Mouse (Mus musculus): ENCODE results near the gene Tbc1d16. TPM values are rescaled to one million over a fixed set of nuclear protein-coding genes. Genes with fewer than 3 reads are reported as not detected.

The Tbc1d16 gene
- polyA plus RNA-seq, 1 experiment, result 1.2 TPM

GRCm38 (mm10) chr11:119155638-119156480, 72.4 kb downstream of the Tbc1d16 start:
- Histone ChIP-seq H3K4me3 (replicated peaks; ENCODE audit: control insufficient read depth, low read depth, low read length) (no peak overlapping the region), H3K27ac (ENCODE audit: control insufficient read depth, insufficient read depth, low read depth, low read length, poor library complexity) (no peak overlapping the region), H3K4me1 (ENCODE audit: control insufficient read depth, insufficient read depth, low read length) (peaks cover 1% of the 10 kb centered on the region)
- TF ChIP-seq POLR2A (IDR thresholded peaks at IDR 0.05; ENCODE audit: borderline replicate concordance, control insufficient read depth, low read depth, low read length), result no peak
- TF ChIP-seq CTCF (IDR thresholded peaks at IDR 0.05; ENCODE audit: control insufficient read depth, insufficient read depth, low read length), result no peak
- 85% methylated on average over 30 of the region's 30 CpGs for WGBS

GRCm38 (mm10) chr11:119152321-119152831, 75.9 kb downstream of the Tbc1d16 start:
- WGBS, result 79% methylated on average over 14 of the region's 14 CpGs
- TF ChIP-seq POLR2A (IDR thresholded peaks at IDR 0.05; ENCODE audit: borderline replicate concordance, control insufficient read depth, low read depth, low read length) (no peak), CTCF (IDR thresholded peaks at IDR 0.05; ENCODE audit: control insufficient read depth, insufficient read depth, low read length) (no peak)
- peaks cover 2% of the 10 kb centered on the region; the same call in 1 of the 2 replicates for H3K4me1 ChIP-seq (ENCODE audit: control insufficient read depth, insufficient read depth, low read length)
- no peak overlapping the region for H3K27ac ChIP-seq (ENCODE audit: control insufficient read depth, insufficient read depth, low read depth, low read length, poor library complexity)
- no peak overlapping the region for H3K4me3 ChIP-seq (replicated peaks; ENCODE audit: control insufficient read depth, low read depth, low read length)

- 84% methylated on average over 10 of the region's 10 CpGs for WGBS
Observed at GRCm38 (mm10) chr11:119151073-119151607, 77.2 kb downstream of the Tbc1d16 start.

GRCm38 (mm10) chr11:119150442-119150841, 77.9 kb downstream of the Tbc1d16 start:
- no peak for TF ChIP-seq CTCF (IDR thresholded peaks at IDR 0.05; ENCODE audit: control insufficient read depth, insufficient read depth, low read length)
- no peak for TF ChIP-seq POLR2A (IDR thresholded peaks at IDR 0.05; ENCODE audit: borderline replicate concordance, control insufficient read depth, low read depth, low read length)
- Histone ChIP-seq H3K4me3 (replicated peaks; ENCODE audit: control insufficient read depth, low read depth, low read length) (no peak overlapping the region), H3K4me1 (ENCODE audit: control insufficient read depth, insufficient read depth, low read length) (peaks cover 4% of the 10 kb centered on the region; the same call in 1 of the 2 replicates), H3K27ac (ENCODE audit: control insufficient read depth, insufficient read depth, low read depth, low read length, poor library complexity) (no peak overlapping the region)
- WGBS, result 76% methylated on average over 10 of the region's 10 CpGs

More at GRCm38 (mm10) chr11:119151073-119151607, 77.2 kb downstream of the Tbc1d16 start:
- Histone ChIP-seq H3K4me3 (replicated peaks; ENCODE audit: control insufficient read depth, low read depth, low read length) (no peak overlapping the region), H3K27ac (ENCODE audit: control insufficient read depth, insufficient read depth, low read depth, low read length, poor library complexity) (no peak overlapping the region), H3K4me1 (ENCODE audit: control insufficient read depth, insufficient read depth, low read length) (peaks cover 2% of the 10 kb centered on the region; the same call in 1 of the 2 replicates)
- TF ChIP-seq CTCF (IDR thresholded peaks at IDR 0.05; ENCODE audit: control insufficient read depth, insufficient read depth, low read length), result no peak
- TF ChIP-seq POLR2A (IDR thresholded peaks at IDR 0.05; ENCODE audit: borderline replicate concordance, control insufficient read depth, low read depth, low read length), result no peak

- TF ChIP-seq POLR2A (IDR thresholded peaks at IDR 0.05; ENCODE audit: borderline replicate concordance, control insufficient read depth, low read depth, low read length), result no peak
- no peak for TF ChIP-seq CTCF (IDR thresholded peaks at IDR 0.05; ENCODE audit: control insufficient read depth, insufficient read depth, low read length)
- 92% methylated on average over 13 of the region's 13 CpGs for WGBS
- Histone ChIP-seq H3K4me1 (ENCODE audit: control insufficient read depth, insufficient read depth, low read length) (peaks cover 4% of the 10 kb centered on the region; the same call in 1 of the 2 replicates), H3K27ac (ENCODE audit: control insufficient read depth, insufficient read depth, low read depth, low read length, poor library complexity) (no peak overlapping the region), H3K4me3 (replicated peaks; ENCODE audit: control insufficient read depth, low read depth, low read length) (no peak overlapping the region)
Observed at GRCm38 (mm10) chr11:119148829-119149228, 79.5 kb downstream of the Tbc1d16 start.

GRCm38 (mm10) chr11:119147153-119147552, 81.1 kb downstream of the Tbc1d16 start:
- H3K4me3 ChIP-seq (replicated peaks; ENCODE audit: control insufficient read depth, low read depth, low read length), result no peak overlapping the region
- H3K4me1 ChIP-seq (ENCODE audit: control insufficient read depth, insufficient read depth, low read length), result peaks cover 4% of the 10 kb centered on the region; the same call in 1 of the 2 replicates
- TF ChIP-seq POLR2A (IDR thresholded peaks at IDR 0.05; ENCODE audit: borderline replicate concordance, control insufficient read depth, low read depth, low read length) (no peak), CTCF (IDR thresholded peaks at IDR 0.05; ENCODE audit: control insufficient read depth, insufficient read depth, low read length) (no peak)
- 80% methylated on average over 8 of the region's 8 CpGs for WGBS
- no peak overlapping the region for H3K27ac ChIP-seq (ENCODE audit: control insufficient read depth, insufficient read depth, low read depth, low read length, poor library complexity)

- WGBS, result 65% methylated on average over 12 of the region's 12 CpGs
- peaks cover 3% of the 10 kb centered on the region; the same call in 1 of the 2 replicates for H3K4me1 ChIP-seq (ENCODE audit: control insufficient read depth, insufficient read depth, low read length)
- H3K27ac ChIP-seq (ENCODE audit: control insufficient read depth, insufficient read depth, low read depth, low read length, poor library complexity), result no peak overlapping the region
- no peak for TF ChIP-seq POLR2A (IDR thresholded peaks at IDR 0.05; ENCODE audit: borderline replicate concordance, control insufficient read depth, low read depth, low read length)
- TF ChIP-seq CTCF (IDR thresholded peaks at IDR 0.05; ENCODE audit: control insufficient read depth, insufficient read depth, low read length), result no peak
- no peak overlapping the region for H3K4me3 ChIP-seq (replicated peaks; ENCODE audit: control insufficient read depth, low read depth, low read length)
Observed at GRCm38 (mm10) chr11:119146140-119146539, 82.2 kb downstream of the Tbc1d16 start.
